Mouse (Mus musculus) MEL (cell line): ENCODE measurements at regions not wholly inside any gene's neighbourhood (a gene's known extent, or its start where the extent isn't known, plus 50 kb on each side); places are given as distances from the start of the nearest gene placed in this dataset.

Experiments used
- DNase-seq: peaks from one replicate; pipeline ENCODE4 v3.0.0; 2011; ENCODE audit warnings: low read depth, low spot score
- H3K27ac ChIP-seq: 2 replicates; pipeline ENCODE4 v1.5.1; 2012; ENCODE audit warnings: low read depth, mild to moderate bottlenecking, control low read depth, low read length, moderate library complexity; ENCODE audit not compliant: control insufficient read depth
- H3K27me3 ChIP-seq, 2 experiments: fragments of 150-350 bp in 1 of 2; sonication (generic) in 1 of 2; 2 replicates each; pipeline ENCODE4 v1.6.1; 2012; ENCODE audit warnings: low read length in 2 of 2, mild to moderate bottlenecking in 2 of 2, improper control_type of control experiment in 1 of 2, moderate library complexity in 1 of 2; ENCODE audit not compliant: insufficient read depth in 2 of 2, control insufficient read depth in 1 of 2
- H3K36me3 ChIP-seq, 2 experiments: 2 replicates each; pipeline ENCODE4 v1.6.1; 2012 to 2014; ENCODE audit warnings: low read length in 2 of 2, improper control_type of control experiment in 1 of 2, inconsistent platforms in 1 of 2, mild to moderate bottlenecking in 1 of 2; ENCODE audit not compliant: insufficient read depth in 2 of 2, control insufficient read depth in 1 of 2
- H3K4me1 ChIP-seq, 2 experiments: fragments of 150-350 bp in 1 of 2; sonication (generic) in 1 of 2; 2 replicates each; pipeline ENCODE4 v1.6.1; 2012; ENCODE audit warnings: low read length in 2 of 2, improper control_type of control experiment in 1 of 2, mild to moderate bottlenecking in 1 of 2; ENCODE audit not compliant: insufficient read depth in 2 of 2, control insufficient read depth in 1 of 2
- H3K4me3 ChIP-seq, 2 experiments: fragments of 150-350 bp in 1 of 2; sonication (generic) in 1 of 2; 2 replicates each; pipeline ENCODE4 v1.5.1; 2012; ENCODE audit warnings: low read depth in 2 of 2, low read length in 2 of 2, mild to moderate bottlenecking in 2 of 2, moderate library complexity in 2 of 2, control low read depth in 1 of 2, improper control_type of control experiment in 1 of 2; ENCODE audit not compliant: control insufficient read depth in 1 of 2, insufficient read depth in 1 of 2
- H3K79me2 ChIP-seq: 2 replicates; pipeline ENCODE4 v1.6.1; 2012; ENCODE audit warnings: mild to moderate bottlenecking, low read length, moderate library complexity; ENCODE audit not compliant: control insufficient read depth, poor library complexity, insufficient read depth
- H3K9ac ChIP-seq: 2 replicates; pipeline ENCODE4 v1.6.1; 2012; ENCODE audit warnings: low read depth, mild to moderate bottlenecking, control low read depth, low read length, moderate library complexity; ENCODE audit not compliant: control insufficient read depth, poor library complexity, severe bottlenecking
- H3K9me3 ChIP-seq: fragments of 150-350 bp; sonication (generic); replicated peaks from 2 replicates; pipeline ENCODE4 v1.6.1; 2012; ENCODE audit warnings: mild to moderate bottlenecking, low read length, improper control_type of control experiment, moderate library complexity; ENCODE audit not compliant: insufficient read depth
- CHD2 ChIP-seq: IDR thresholded peaks from 2 replicates; pipeline ENCODE4 v1.6.1; 2011; ENCODE audit warnings: low read length, improper control_type of control experiment
- ETS1 ChIP-seq: IDR thresholded peaks from 2 replicates; pipeline ENCODE4 v1.6.1; 2012; ENCODE audit warnings: low read depth, mild to moderate bottlenecking, inconsistent platforms, low read length, improper control_type of control experiment, moderate library complexity
- GATA1 ChIP-seq: IDR thresholded peaks from 2 replicates; pipeline ENCODE4 v1.6.1; 2011; ENCODE audit warnings: low read depth, low read length, improper control_type of control experiment
- JUND ChIP-seq: IDR thresholded peaks from 2 replicates; pipeline ENCODE4 v1.6.1; 2011; ENCODE audit warnings: low read depth, mild to moderate bottlenecking, improper control_type of control experiment, low read length
- MAX ChIP-seq: IDR thresholded peaks from 2 replicates; pipeline ENCODE4 v1.6.1; 2011; ENCODE audit warnings: low read length, improper control_type of control experiment
- MAZ ChIP-seq: IDR thresholded peaks from 2 replicates; pipeline ENCODE4 v1.6.1; 2012; ENCODE audit warnings: low read depth, mild to moderate bottlenecking, inconsistent platforms, low read length, improper control_type of control experiment
- MXI1 ChIP-seq: IDR thresholded peaks from 2 replicates; pipeline ENCODE4 v1.6.1; 2011; ENCODE audit warnings: mild to moderate bottlenecking, low read depth, low read length, improper control_type of control experiment
- MYB ChIP-seq: IDR thresholded peaks from 2 replicates; pipeline ENCODE4 v1.6.1; 2011; ENCODE audit warnings: mild to moderate bottlenecking, low read depth, low read length, improper control_type of control experiment
- NELFE ChIP-seq: IDR thresholded peaks from 2 replicates; pipeline ENCODE4 v1.6.1; 2011; ENCODE audit warnings: low read depth, low read length, improper control_type of control experiment
- NRF1 ChIP-seq: IDR thresholded peaks from 2 replicates; pipeline ENCODE4 v1.6.1; 2014; ENCODE audit warnings: low read depth, mild to moderate bottlenecking, inconsistent platforms, low read length, improper control_type of control experiment, moderate library complexity; ENCODE audit not compliant: poor library complexity, insufficient read depth, severe bottlenecking
- POLR2AphosphoS2 ChIP-seq: IDR thresholded peaks from 2 replicates; pipeline ENCODE4 v1.6.1; 2011; ENCODE audit warnings: low read length, improper control_type of control experiment
- RAD21 ChIP-seq: IDR thresholded peaks from 2 replicates; pipeline ENCODE4 v1.6.1; 2011; ENCODE audit warnings: mild to moderate bottlenecking, low read depth, low read length, improper control_type of control experiment
- RCOR1 ChIP-seq: IDR thresholded peaks from 2 replicates; pipeline ENCODE4 v1.6.1; 2012; ENCODE audit warnings: low read depth, mild to moderate bottlenecking, inconsistent platforms, low read length, improper control_type of control experiment
- SIN3A ChIP-seq: IDR thresholded peaks from 2 replicates; pipeline ENCODE4 v1.6.1; 2012; ENCODE audit warnings: low read length, improper control_type of control experiment, inconsistent platforms
- SMC3 ChIP-seq: IDR thresholded peaks from 2 replicates; pipeline ENCODE4 v1.6.1; 2011; ENCODE audit warnings: low read depth, low read length, improper control_type of control experiment
- TAL1 ChIP-seq: IDR thresholded peaks from 2 replicates; pipeline ENCODE4 v1.6.1; 2012; ENCODE audit warnings: mild to moderate bottlenecking, inconsistent platforms, low read length, moderate library complexity, mixed read lengths
- TCF12 ChIP-seq: IDR thresholded peaks from 2 replicates; pipeline ENCODE4 v1.6.1; 2014; ENCODE audit warnings: low read depth, mild to moderate bottlenecking, inconsistent platforms, low read length, improper control_type of control experiment, moderate library complexity
- USF1 ChIP-seq: IDR thresholded peaks from 2 replicates; pipeline ENCODE4 v1.6.1; 2014; ENCODE audit warnings: low read depth, mild to moderate bottlenecking, inconsistent platforms, low read length, improper control_type of control experiment, moderate library complexity
- USF2 ChIP-seq, 2 experiments: IDR thresholded peaks; 2 replicates each; pipeline ENCODE4 v1.6.1; 2011 to 2012; ENCODE audit warnings: improper control_type of control experiment in 2 of 2, low read length in 2 of 2, borderline replicate concordance in 1 of 2, inconsistent platforms in 1 of 2, low read depth in 1 of 2, mild to moderate bottlenecking in 1 of 2; ENCODE audit not compliant: insufficient read depth in 1 of 2
- ZKSCAN1 ChIP-seq: IDR thresholded peaks from 2 replicates; pipeline ENCODE4 v1.6.1; 2012; ENCODE audit warnings: low read depth, mild to moderate bottlenecking, inconsistent platforms, low read length, improper control_type of control experiment, moderate library complexity

- Histone ChIP-seq H3K36me3 (no peaks in the 10 kb centered on the region), H3K4me3 (no peak overlapping the region), H3K9me3 (no peaks in the 10 kb centered on the region), H3K79me2 (no peaks in the 10 kb centered on the region), H3K27ac (no peak overlapping the region), H3K4me1 (no peaks in the 10 kb centered on the region), H3K27me3 (no peaks in the 10 kb centered on the region), H3K9ac (no peak overlapping the region)
- TF ChIP-seq RAD21 (no peak), MAZ (no peak), NELFE (no peak), SMC3 (no peak), ZKSCAN1 (no peak), TCF12 (no peak), POLR2AphosphoS2 (no peak), MAX (no peak), USF1 (no peak), SIN3A (no peak), USF2 (IDR thresholded peaks at IDR 0.05; ENCODE audit: borderline replicate concordance in 1 of 2, insufficient read depth in 1 of 2, low read depth in 1 of 2, low read length in 2 of 2) (no peak), TAL1 (no peak), ETS1 (no peak)
- DNase-seq, result peak; percentile 20
Observed at GRCm38 (mm10) chr1:51577701-51578100, 99.5 kb upstream of the Nabp1 start.

- no peak for DNase-seq
- Histone ChIP-seq H3K9ac (no peak overlapping the region), H3K79me2 (no peaks in the 10 kb centered on the region), H3K27ac (no peak overlapping the region), H3K36me3 (no peaks in the 10 kb centered on the region), H3K9me3 (no peaks in the 10 kb centered on the region), H3K4me1 (no peaks in the 10 kb centered on the region), H3K27me3 (no peaks in the 10 kb centered on the region), H3K4me3 (no peak overlapping the region)
- TF ChIP-seq CHD2 (no peak), MYB (no peak), MXI1 (no peak), NRF1 (no peak), POLR2AphosphoS2 (no peak), GATA1 (no peak), SMC3 (no peak), RCOR1 (no peak), JUND (no peak)
Observed at GRCm38 (mm10) chr1:51572314-51573078, 94.3 kb upstream of the Nabp1 start.
